Mouse (Mus musculus): Measurements from ENCODE around the gene Rpl28. TPM values are rescaled to one million over a fixed set of nuclear protein-coding genes. Genes with fewer than 3 reads are reported as not detected.

The Rpl28 gene
- 18.8 TPM for polyA plus RNA-seq (2014; fragmentation: Illumina TruSeq; extraction: RNeasy Lipid Tissue Mini Kit (QIAGEN cat#74804); ENCODE audit: low read depth, low replicate concordance)

DNA sequence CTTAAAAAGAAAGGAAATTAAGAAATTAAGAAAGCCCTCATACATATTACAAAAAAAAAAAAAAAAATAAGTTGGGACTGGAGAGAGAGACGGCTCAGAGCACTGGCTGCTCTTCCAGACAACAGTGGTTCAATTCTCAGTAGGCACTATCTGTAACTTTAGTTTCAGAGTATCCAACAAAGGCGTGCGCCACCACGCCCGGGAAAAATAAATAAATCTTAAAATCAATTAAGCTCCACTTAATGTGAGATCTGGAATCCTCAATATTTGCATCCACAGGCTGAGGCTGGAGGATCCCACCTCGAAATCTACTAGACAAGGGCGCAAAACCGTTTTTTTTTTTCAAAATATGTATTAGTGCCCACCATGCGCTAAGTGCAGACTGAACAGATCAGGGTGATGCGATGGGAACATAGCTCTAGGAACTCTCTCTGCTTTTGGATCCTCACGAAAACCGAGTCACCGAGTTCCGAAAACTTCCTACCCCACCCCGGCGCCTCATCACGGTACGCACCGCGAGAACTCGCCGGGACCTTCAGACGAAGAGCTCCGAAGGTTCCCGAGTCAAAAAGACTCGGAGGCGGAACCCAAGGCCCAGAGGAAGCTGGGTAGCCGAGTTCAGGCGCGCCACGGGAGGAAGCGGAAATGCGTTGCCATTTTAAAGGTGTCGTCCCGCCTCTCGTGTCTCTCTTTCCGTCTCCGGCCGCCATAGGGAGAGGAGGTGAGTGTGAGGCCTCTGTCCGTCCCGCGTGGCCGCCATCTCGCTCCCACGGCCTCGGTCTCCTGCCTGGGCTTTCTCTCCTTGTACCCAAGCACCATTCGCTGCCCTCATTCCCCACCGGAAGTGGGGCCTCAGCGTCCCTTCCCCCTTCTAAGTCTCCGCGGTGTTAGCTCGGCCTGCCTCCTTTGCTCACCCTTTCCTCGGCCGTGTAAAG is at the start of gene Rpl28:
Gene Rpl28, plus strand, starts transcription at position 597 of the 935 bp plus-strand sequence.

DNA sequence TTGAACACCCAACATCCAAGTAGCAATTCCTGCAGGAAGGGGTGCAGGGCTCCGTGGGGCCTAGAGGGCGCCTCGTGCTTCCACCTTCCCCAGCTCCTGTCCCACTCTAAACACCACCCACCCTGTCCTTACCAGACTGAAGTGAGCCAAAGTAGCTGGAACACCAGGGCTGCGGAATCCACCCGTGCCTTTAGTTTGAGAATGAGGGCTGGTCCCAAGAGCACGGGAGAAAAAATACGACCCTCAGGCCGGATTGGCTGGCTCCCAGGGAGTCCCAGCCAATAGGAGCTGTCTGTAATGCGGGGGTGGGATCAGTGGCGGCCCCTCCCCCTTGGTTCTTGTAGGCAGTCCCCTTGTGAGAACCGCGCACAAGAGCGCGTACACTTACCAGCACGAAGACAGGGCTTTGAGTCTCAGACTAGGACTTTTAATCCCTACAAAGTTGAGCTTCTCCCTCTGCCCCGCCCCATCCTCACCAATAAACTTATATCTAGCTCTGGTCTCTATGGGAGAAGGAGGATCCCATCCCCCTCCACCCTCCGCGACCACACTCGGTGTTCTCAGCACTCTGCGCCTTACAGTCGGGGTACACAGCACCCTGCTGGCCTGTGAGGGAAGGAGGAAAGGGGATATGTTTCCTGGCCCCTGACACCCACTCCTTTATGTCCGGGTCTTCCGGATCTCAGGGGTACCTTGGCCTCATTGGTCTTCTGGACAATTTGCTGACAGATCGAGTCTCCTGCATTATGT is 39.7 kb upstream of the Rpl28 start, which contains the start of gene Cox6b2:
Gene Cox6b2, minus strand, starts transcription at position 274 of the 750 bp plus-strand sequence.

DNA sequence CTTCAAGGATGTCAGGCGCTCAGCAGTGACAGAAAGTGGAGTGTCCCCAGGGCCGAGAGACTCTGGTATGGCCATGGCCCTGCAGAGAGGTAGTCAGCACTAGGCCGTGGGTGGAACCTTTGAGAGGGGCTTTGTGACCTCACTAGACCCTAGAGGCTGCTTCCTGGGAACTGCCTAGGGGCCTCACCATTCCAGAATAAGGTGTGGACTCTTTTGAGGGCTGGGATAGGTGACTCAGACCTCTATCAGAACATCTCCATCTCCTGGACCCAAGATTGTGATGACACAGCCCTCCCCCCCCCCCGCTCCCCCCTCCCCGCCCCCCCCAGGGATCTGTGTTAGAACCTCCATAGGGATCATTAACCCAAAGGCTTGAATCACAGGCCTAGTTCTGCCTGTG is 21.5 kb upstream of the Rpl28 start, which contains the start of gene Fam71e2:
Gene Fam71e2, minus strand, starts transcription at position 101 of the 400 bp plus-strand sequence.

DNA sequence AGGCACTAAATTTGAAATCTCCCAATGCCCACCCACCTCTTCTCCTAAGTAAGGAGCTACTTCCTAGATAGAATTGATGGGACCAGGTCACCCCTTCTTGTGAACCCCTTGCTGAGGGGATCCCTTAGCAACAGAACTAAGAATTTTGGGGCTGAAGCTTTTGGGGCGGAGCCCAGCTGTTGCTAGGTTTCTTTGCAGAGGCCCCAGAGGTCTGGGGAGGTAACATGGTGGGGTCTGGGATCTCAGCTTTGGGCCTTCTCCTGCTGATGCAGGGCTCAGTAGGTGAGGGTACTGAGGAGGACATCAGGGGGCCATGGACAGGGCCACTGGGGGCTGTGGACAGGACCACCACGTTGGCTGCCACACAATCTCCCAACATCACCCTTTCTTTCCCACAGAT is 9.9 kb upstream of the Rpl28 start, which contains the start of the genes Il11 and Tmem190:
Gene Il11, minus strand, starts transcription at position 101 of the 400 bp plus-strand sequence.
Gene Tmem190, plus strand, starts transcription at position 179 of the 400 bp plus-strand sequence.

DNA sequence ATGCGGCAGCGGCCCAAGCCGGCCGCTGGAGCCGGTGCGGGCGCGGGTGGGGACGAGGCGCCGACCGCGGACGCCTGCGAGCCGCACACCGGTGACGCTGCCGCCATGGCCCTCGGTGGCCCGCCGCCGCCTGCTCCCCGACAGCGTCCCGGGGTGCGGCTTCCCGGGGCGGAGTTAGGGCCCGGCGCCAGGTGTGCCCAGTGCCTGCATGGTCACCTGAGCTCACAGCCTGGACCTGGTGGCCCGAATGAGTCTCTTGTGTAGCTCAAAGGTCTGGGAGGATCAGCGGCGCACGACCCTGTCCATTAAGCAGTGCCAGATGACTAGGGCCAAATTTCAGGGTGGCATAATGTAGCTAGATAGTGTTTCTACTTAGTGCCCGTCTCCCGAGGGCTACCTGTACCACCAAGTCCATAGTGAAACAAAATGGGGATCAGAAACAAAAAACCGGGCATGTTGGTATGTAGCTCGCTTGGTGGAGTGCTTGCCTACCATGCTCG is 3.2 kb upstream of the Rpl28 start, which contains the start of gene Tmem238:
Gene Tmem238, minus strand, starts transcription at position 221 of the 500 bp plus-strand sequence.

DNA sequence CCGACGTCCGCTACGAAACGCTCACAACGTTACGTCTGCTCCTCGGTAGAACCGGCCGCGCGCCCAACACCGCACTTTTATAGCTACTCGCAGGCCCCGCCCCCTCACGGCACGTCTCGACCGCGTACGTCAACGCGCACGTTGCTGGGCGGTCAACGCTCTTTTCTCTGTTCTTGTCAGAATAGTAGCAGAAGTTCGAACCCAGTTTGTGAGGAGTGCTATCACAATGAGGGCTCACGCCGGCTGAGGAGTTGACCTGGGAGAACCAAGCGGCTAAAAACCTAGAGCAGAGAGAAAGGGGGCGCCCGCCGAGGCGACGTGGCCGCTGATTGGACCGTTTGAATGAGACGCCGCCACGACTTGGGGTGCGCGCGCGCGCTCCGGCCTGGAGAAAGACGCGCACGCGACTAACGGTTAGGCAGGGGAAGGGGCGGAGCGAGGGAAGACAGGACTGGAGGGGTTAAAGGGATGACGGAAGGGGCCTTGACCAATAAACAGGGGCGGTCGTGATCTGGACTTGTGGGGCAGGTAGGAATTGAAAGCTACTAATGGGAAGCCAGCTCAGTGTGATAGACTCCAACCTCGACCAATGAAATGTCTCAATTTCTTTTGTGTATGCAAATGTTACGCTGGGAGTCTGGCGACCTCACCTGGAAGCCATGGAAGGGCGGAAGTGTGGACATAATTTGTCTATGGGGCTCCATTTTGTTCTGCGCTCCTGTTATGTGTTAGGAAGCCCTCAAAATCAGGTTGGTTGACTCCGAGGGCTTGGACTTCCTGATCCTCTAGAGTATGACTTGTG is 19.8 kb downstream of the Rpl28 start, which contains the start of gene Ube2s:
Gene Ube2s, minus strand, starts transcription at position 288 of the 802 bp plus-strand sequence.

DNA sequence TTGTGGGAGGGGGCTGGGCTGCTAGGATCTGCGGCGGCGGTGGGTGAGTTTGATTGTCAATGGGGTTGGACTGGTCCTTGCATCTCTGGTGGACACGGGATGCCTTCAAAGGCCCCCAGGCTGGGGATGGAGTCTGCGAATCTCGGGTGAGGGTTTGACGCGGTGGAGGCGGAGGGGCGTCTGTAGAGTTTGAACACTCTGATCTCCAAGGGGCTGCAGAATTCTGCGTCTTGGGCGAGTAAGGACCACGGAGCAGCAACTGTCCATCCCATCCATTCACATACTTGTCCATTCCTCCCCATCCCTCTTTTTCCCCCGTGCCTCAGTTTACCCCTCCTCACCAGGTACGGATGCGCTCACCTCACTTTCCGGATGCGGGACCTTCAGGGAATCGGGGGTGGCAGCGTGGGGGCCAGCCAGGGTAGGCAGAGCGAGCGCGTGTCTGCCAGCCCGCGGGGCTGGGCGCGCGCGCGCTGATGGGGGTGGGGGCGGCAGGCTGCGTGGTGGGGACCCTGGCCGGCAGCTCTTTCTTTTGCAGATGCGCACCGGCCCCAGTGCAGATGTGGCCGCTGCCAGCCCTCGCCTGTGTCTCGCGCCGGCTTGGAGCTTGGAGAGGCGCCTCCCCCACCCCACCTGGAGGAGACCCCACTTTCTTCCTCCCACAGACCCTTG is 51.7 kb downstream of the Rpl28 start, which contains the start of gene Shisa7:
Gene Shisa7, minus strand, starts transcription at position 452 of the 672 bp plus-strand sequence.

Other genes starting within 250 kb of the Rpl28 start
- not detected for gene Syt5, start 245.3 kb upstream of the Rpl28 start, polyA plus RNA-seq (2014; fragmentation: Illumina TruSeq; extraction: RNeasy Lipid Tissue Mini Kit (QIAGEN cat#74804); ENCODE audit: low read depth, low replicate concordance)
- gene Ptprh, start 188.8 kb upstream of the Rpl28 start, polyA plus RNA-seq (2014; fragmentation: Illumina TruSeq; extraction: RNeasy Lipid Tissue Mini Kit (QIAGEN cat#74804); ENCODE audit: low read depth, low replicate concordance), result not detected
- gene Tmem86b, start 161.5 kb upstream of the Rpl28 start, polyA plus RNA-seq (2014; fragmentation: Illumina TruSeq; extraction: RNeasy Lipid Tissue Mini Kit (QIAGEN cat#74804); ENCODE audit: low read depth, low replicate concordance), result 34.6 TPM
- gene Ppp6r1, start 133.9 kb upstream of the Rpl28 start, polyA plus RNA-seq (2014; fragmentation: Illumina TruSeq; extraction: RNeasy Lipid Tissue Mini Kit (QIAGEN cat#74804); ENCODE audit: low read depth, low replicate concordance), result 10.9 TPM
- 0.87 TPM for gene Hspbp1, start 107.8 kb upstream of the Rpl28 start, polyA plus RNA-seq (2014; fragmentation: Illumina TruSeq; extraction: RNeasy Lipid Tissue Mini Kit (QIAGEN cat#74804); ENCODE audit: low read depth, low replicate concordance)
- gene Brsk1, start 102.3 kb upstream of the Rpl28 start, polyA plus RNA-seq (2014; fragmentation: Illumina TruSeq; extraction: RNeasy Lipid Tissue Mini Kit (QIAGEN cat#74804); ENCODE audit: low read depth, low replicate concordance), result not detected
- gene Tmem150b, start 67.6 kb upstream of the Rpl28 start, polyA plus RNA-seq (2014; fragmentation: Illumina TruSeq; extraction: RNeasy Lipid Tissue Mini Kit (QIAGEN cat#74804); ENCODE audit: low read depth, low replicate concordance), result not detected
- gene Kmt5c, start 52.8 kb upstream of the Rpl28 start, polyA plus RNA-seq (2014; fragmentation: Illumina TruSeq; extraction: RNeasy Lipid Tissue Mini Kit (QIAGEN cat#74804); ENCODE audit: low read depth, low replicate concordance), result 1.4 TPM
- not detected for gene Cox6b2, start 39.8 kb upstream of the Rpl28 start, polyA plus RNA-seq (2014; fragmentation: Illumina TruSeq; extraction: RNeasy Lipid Tissue Mini Kit (QIAGEN cat#74804); ENCODE audit: low read depth, low replicate concordance)
- gene Fam71e2, start 21.6 kb upstream of the Rpl28 start, polyA plus RNA-seq (2014; fragmentation: Illumina TruSeq; extraction: RNeasy Lipid Tissue Mini Kit (QIAGEN cat#74804); ENCODE audit: low read depth, low replicate concordance), result not detected
- gene Il11, start 10.0 kb upstream of the Rpl28 start, polyA plus RNA-seq (2014; fragmentation: Illumina TruSeq; extraction: RNeasy Lipid Tissue Mini Kit (QIAGEN cat#74804); ENCODE audit: low read depth, low replicate concordance), result not detected
- gene Tmem190, start 9.9 kb upstream of the Rpl28 start, polyA plus RNA-seq (2014; fragmentation: Illumina TruSeq; extraction: RNeasy Lipid Tissue Mini Kit (QIAGEN cat#74804); ENCODE audit: low read depth, low replicate concordance), result not detected
- 1.1 TPM for gene Tmem238, start 3.2 kb upstream of the Rpl28 start, polyA plus RNA-seq (2014; fragmentation: Illumina TruSeq; extraction: RNeasy Lipid Tissue Mini Kit (QIAGEN cat#74804); ENCODE audit: low read depth, low replicate concordance)
- gene Ube2s, start 19.7 kb downstream of the Rpl28 start, polyA plus RNA-seq (2014; fragmentation: Illumina TruSeq; extraction: RNeasy Lipid Tissue Mini Kit (QIAGEN cat#74804); ENCODE audit: low read depth, low replicate concordance), result 4.7 TPM
- gene Shisa7, start 51.8 kb downstream of the Rpl28 start, polyA plus RNA-seq (2014; fragmentation: Illumina TruSeq; extraction: RNeasy Lipid Tissue Mini Kit (QIAGEN cat#74804); ENCODE audit: low read depth, low replicate concordance), result not detected
- gene Isoc2b, start 77.4 kb downstream of the Rpl28 start, polyA plus RNA-seq (2014; fragmentation: Illumina TruSeq; extraction: RNeasy Lipid Tissue Mini Kit (QIAGEN cat#74804); ENCODE audit: low read depth, low replicate concordance), result 5.4 TPM
- gene Isoc2a, start 84.3 kb downstream of the Rpl28 start, polyA plus RNA-seq (2014; fragmentation: Illumina TruSeq; extraction: RNeasy Lipid Tissue Mini Kit (QIAGEN cat#74804); ENCODE audit: low read depth, low replicate concordance), result 4.8 TPM
- not detected for gene Gm36210, start 113.6 kb downstream of the Rpl28 start, polyA plus RNA-seq (2014; fragmentation: Illumina TruSeq; extraction: RNeasy Lipid Tissue Mini Kit (QIAGEN cat#74804); ENCODE audit: low read depth, low replicate concordance)
- not detected for gene Zfp628, start 122.3 kb downstream of the Rpl28 start, polyA plus RNA-seq (2014; fragmentation: Illumina TruSeq; extraction: RNeasy Lipid Tissue Mini Kit (QIAGEN cat#74804); ENCODE audit: low read depth, low replicate concordance)
- gene Nat14, start 129.2 kb downstream of the Rpl28 start, polyA plus RNA-seq (2014; fragmentation: Illumina TruSeq; extraction: RNeasy Lipid Tissue Mini Kit (QIAGEN cat#74804); ENCODE audit: low read depth, low replicate concordance), result not detected
- not detected for gene Ssc5d, start 132.9 kb downstream of the Rpl28 start, polyA plus RNA-seq (2014; fragmentation: Illumina TruSeq; extraction: RNeasy Lipid Tissue Mini Kit (QIAGEN cat#74804); ENCODE audit: low read depth, low replicate concordance)
- not detected for gene Sbk2, start 171.5 kb downstream of the Rpl28 start, polyA plus RNA-seq (2014; fragmentation: Illumina TruSeq; extraction: RNeasy Lipid Tissue Mini Kit (QIAGEN cat#74804); ENCODE audit: low read depth, low replicate concordance)
- not detected for gene Sbk3, start 178.3 kb downstream of the Rpl28 start, polyA plus RNA-seq (2014; fragmentation: Illumina TruSeq; extraction: RNeasy Lipid Tissue Mini Kit (QIAGEN cat#74804); ENCODE audit: low read depth, low replicate concordance)
- 6.3 TPM for gene Zfp579, start 203.3 kb downstream of the Rpl28 start, polyA plus RNA-seq (2014; fragmentation: Illumina TruSeq; extraction: RNeasy Lipid Tissue Mini Kit (QIAGEN cat#74804); ENCODE audit: low read depth, low replicate concordance)
- 0.58 TPM for gene Zfp524, start 221.5 kb downstream of the Rpl28 start, polyA plus RNA-seq (2014; fragmentation: Illumina TruSeq; extraction: RNeasy Lipid Tissue Mini Kit (QIAGEN cat#74804); ENCODE audit: low read depth, low replicate concordance)
- 7.7 TPM for gene Fiz1, start 221.8 kb downstream of the Rpl28 start, polyA plus RNA-seq (2014; fragmentation: Illumina TruSeq; extraction: RNeasy Lipid Tissue Mini Kit (QIAGEN cat#74804); ENCODE audit: low read depth, low replicate concordance)
- gene Gm44973, start 222.6 kb downstream of the Rpl28 start, polyA plus RNA-seq (2014; fragmentation: Illumina TruSeq; extraction: RNeasy Lipid Tissue Mini Kit (QIAGEN cat#74804); ENCODE audit: low read depth, low replicate concordance), result not detected
- gene Zfp865, start 227.5 kb downstream of the Rpl28 start, polyA plus RNA-seq (2014; fragmentation: Illumina TruSeq; extraction: RNeasy Lipid Tissue Mini Kit (QIAGEN cat#74804); ENCODE audit: low read depth, low replicate concordance), result 2.7 TPM
- not detected for gene Ccdc106, start 227.7 kb downstream of the Rpl28 start, polyA plus RNA-seq (2014; fragmentation: Illumina TruSeq; extraction: RNeasy Lipid Tissue Mini Kit (QIAGEN cat#74804); ENCODE audit: low read depth, low replicate concordance)
- 0.85 TPM for gene 4632433K11Rik, start 241.2 kb downstream of the Rpl28 start, polyA plus RNA-seq (2014; fragmentation: Illumina TruSeq; extraction: RNeasy Lipid Tissue Mini Kit (QIAGEN cat#74804); ENCODE audit: low read depth, low replicate concordance)
- gene Zfp784, start 245.6 kb downstream of the Rpl28 start, polyA plus RNA-seq (2014; fragmentation: Illumina TruSeq; extraction: RNeasy Lipid Tissue Mini Kit (QIAGEN cat#74804); ENCODE audit: low read depth, low replicate concordance), result 1.9 TPM